Mouse (Mus musculus) kidney, embryonic 16.5 days (tissue): Measurements from ENCODE around the gene Arl15. TPM values are rescaled to one million over a fixed set of nuclear protein-coding genes. Genes with fewer than 3 reads are reported as not detected.

Experiments used
- ATAC-seq: fragments of 200-750 bp; cut with Nextera tagmentation; 2 replicates; pipeline ENCODE4 v1.8.0; 2017; ENCODE audit warnings: moderate TSS enrichment; ENCODE audit not compliant: low FRiP score, low TSS enrichment
- H3K27ac ChIP-seq: fragments of 300-500 bp; sonication (generic); 2 replicates; pipeline ENCODE4 v1.5.1; 2014; ENCODE audit warnings: low read length
- H3K27me3 ChIP-seq: fragments of 300-500 bp; sonication (generic); 2 replicates; pipeline ENCODE4 v1.6.1; 2014; ENCODE audit warnings: low read length, control low read depth, mixed read lengths; ENCODE audit not compliant: insufficient read depth
- H3K36me3 ChIP-seq: fragments of 300-500 bp; sonication (generic); 2 replicates; pipeline ENCODE4 v1.6.1; 2014; ENCODE audit warnings: low read length, control low read depth, mixed read lengths; ENCODE audit not compliant: insufficient read depth
- H3K4me1 ChIP-seq: fragments of 300-500 bp; sonication (generic); 2 replicates; pipeline ENCODE4 v1.6.1; 2014; ENCODE audit warnings: low read length, control low read depth, mixed read lengths; ENCODE audit not compliant: insufficient read depth
- H3K4me2 ChIP-seq: fragments of 300-500 bp; sonication (generic); replicated peaks from 2 replicates; pipeline ENCODE4 v1.6.1; 2014; ENCODE audit warnings: low read depth, low read length
- H3K4me3 ChIP-seq: fragments of 300-500 bp; sonication (generic); 2 replicates; pipeline ENCODE4 v1.5.1; 2014; ENCODE audit warnings: mild to moderate bottlenecking, low read length
- H3K9ac ChIP-seq: fragments of 300-500 bp; sonication (generic); replicated peaks from 2 replicates; pipeline ENCODE4 v1.6.1; 2014; ENCODE audit warnings: low read length
- H3K9me3 ChIP-seq: fragments of 300-500 bp; sonication (generic); 2 replicates; pipeline ENCODE4 v1.6.1; 2016; ENCODE audit warnings: low read length, control low read depth
- WGBS: fragments of 180-500 bp; shearing (Covaris S2); extraction: QIAGEN DNeasy Blood & Tissue Kit; methylation state at CpG from one replicate; pipeline ENCODE4 v1.1.7; 2014; 5-methylcytosine and 5-hydroxymethylcytosine counted together
- polyA plus RNA-seq: library from polyadenylated mRNA; unstranded; fragments of >200 nt; fragmentation: Nextera tagmentation; extraction: Ambion mirVana; gene quantifications from 2 replicates; pipeline ENCODE4 v1.2.1, GENCODE M21; 2015

The Arl15 gene
- polyA plus RNA-seq, 1 experiment from 2014 or later = 12.5 TPM

- H3K4me2 ChIP-seq = no peak overlapping the region
- H3K27me3 ChIP-seq = no peaks in the 10 kb centered on the region
- H3K4me1 ChIP-seq = peaks cover 14% of the 10 kb centered on the region
- no peaks in the 10 kb centered on the region for H3K36me3 ChIP-seq
- no peak overlapping the region for H3K4me3 ChIP-seq
- 66% methylated on average over 7 of the region's 7 CpGs for WGBS
- no peaks in the 10 kb centered on the region for H3K9me3 ChIP-seq
- no peak overlapping the region for H3K9ac ChIP-seq
- ATAC-seq = no peak
- H3K27ac ChIP-seq = no peak overlapping the region
Observed at GRCm38 (mm10) chr13:113864278-113864677, 70.0 kb downstream of the Arl15 start.

- Histone ChIP-seq H3K36me3 (no peaks in the 10 kb centered on the region), H3K27ac (no peak overlapping the region), H3K4me2 (no peak overlapping the region), H3K4me3 (no peak overlapping the region), H3K4me1 (peaks cover 13% of the 10 kb centered on the region), H3K9ac (no peak overlapping the region), H3K9me3 (no peaks in the 10 kb centered on the region), H3K27me3 (no peaks in the 10 kb centered on the region)
- WGBS = 64% methylated on average over 1 of the region's 1 CpGs
- peak; percentile 35; the same call in 1 of the 2 replicates for ATAC-seq
Observed at GRCm38 (mm10) chr13:113864893-113865292, 70.6 kb downstream of the Arl15 start.

DNA sequence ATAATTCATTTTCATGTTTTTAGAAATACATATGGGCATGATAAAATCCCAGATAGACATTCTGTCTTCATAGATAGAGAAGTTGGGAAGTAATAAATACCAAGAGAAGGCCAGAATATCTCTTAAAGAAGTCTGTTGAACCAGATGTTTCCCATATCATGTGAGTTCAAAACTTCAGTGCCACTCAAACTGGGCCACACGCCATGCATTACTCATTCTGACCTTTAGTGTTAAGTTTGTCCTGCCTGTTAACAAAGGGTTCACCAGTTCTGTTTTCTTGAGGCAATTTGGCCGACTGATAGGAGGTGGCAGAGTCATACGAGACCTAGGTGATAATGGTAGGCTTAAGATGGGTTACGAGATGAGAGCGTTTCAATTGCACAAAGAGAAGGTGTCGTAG lies 71.1 kb downstream of the Arl15 start:
- 47% methylated on average over 6 of the region's 6 CpGs for WGBS
- ATAC-seq = no peak
- Histone ChIP-seq H3K27ac (no peak overlapping the region), H3K9ac (0 out of 2 replicates have a peak overlapping the region, but pooled peaks have one; percentile 7), H3K4me2 (no peak overlapping the region), H3K27me3 (no peaks in the 10 kb centered on the region), H3K36me3 (no peaks in the 10 kb centered on the region), H3K9me3 (no peaks in the 10 kb centered on the region), H3K4me3 (no peak overlapping the region), H3K4me1 (peaks cover 14% of the 10 kb centered on the region)

DNA sequence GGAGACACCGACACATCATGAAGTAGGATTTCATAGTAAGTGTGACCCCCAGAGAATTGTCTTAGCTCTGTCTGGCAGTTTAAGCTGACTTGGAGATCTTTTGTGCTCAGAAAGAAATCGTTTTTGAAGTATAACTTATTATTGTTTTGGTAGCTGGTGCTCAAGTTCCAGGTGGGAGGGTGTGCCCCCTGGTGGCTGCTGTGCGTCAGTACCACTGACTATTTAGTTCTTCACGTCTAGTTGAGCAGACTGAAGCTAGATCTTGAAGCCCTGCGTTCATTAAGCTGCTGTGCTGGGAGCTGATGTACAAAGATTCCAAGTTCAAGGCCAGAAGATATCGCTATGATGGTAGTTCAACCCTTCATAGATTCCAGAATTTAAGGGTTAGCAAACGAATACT lies 71.5 kb downstream of the Arl15 start:
- H3K4me3 ChIP-seq = no peak overlapping the region
- no peak overlapping the region for H3K27ac ChIP-seq
- H3K36me3 ChIP-seq = no peaks in the 10 kb centered on the region
- 0 out of 2 replicates have a peak overlapping the region, but pooled peaks have one; percentile 7 for H3K9ac ChIP-seq
- no peaks in the 10 kb centered on the region for H3K27me3 ChIP-seq
- no peaks in the 10 kb centered on the region for H3K9me3 ChIP-seq
- no peak for ATAC-seq
- WGBS = 29% methylated on average over 7 of the region's 7 CpGs
- H3K4me1 ChIP-seq = peaks cover 11% of the 10 kb centered on the region
- no peak overlapping the region for H3K4me2 ChIP-seq

DNA sequence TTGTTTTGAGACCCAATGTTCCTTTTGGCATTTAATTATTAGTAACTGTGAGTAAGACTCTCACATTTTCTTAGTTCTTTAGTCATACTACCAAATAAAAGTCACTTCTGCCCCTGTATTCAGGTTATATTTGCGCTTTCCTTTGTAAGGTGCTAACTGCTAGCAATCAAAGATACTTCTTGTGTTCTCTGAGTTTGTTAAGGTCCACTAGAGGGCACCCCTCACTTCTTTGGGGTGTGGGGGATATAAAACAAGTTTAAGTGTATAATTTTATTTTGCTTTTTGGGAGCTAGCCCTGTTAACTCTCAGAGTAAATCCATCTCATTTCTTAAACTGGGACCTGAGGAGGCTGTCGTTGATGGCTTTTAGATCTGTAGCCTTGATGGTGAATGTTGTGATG lies 73.4 kb downstream of the Arl15 start:
- H3K9me3 ChIP-seq = no peaks in the 10 kb centered on the region
- no peaks in the 10 kb centered on the region for H3K36me3 ChIP-seq
- no peak overlapping the region for H3K9ac ChIP-seq
- H3K4me2 ChIP-seq = no peak overlapping the region
- H3K4me1 ChIP-seq = peaks cover 17% of the 10 kb centered on the region; the same call in 1 of the 2 replicates
- H3K27me3 ChIP-seq = no peaks in the 10 kb centered on the region
- no peak for ATAC-seq
- no peak overlapping the region for H3K4me3 ChIP-seq
- no peak overlapping the region for H3K27ac ChIP-seq
- WGBS = 91% methylated on average over 2 of the region's 2 CpGs

DNA sequence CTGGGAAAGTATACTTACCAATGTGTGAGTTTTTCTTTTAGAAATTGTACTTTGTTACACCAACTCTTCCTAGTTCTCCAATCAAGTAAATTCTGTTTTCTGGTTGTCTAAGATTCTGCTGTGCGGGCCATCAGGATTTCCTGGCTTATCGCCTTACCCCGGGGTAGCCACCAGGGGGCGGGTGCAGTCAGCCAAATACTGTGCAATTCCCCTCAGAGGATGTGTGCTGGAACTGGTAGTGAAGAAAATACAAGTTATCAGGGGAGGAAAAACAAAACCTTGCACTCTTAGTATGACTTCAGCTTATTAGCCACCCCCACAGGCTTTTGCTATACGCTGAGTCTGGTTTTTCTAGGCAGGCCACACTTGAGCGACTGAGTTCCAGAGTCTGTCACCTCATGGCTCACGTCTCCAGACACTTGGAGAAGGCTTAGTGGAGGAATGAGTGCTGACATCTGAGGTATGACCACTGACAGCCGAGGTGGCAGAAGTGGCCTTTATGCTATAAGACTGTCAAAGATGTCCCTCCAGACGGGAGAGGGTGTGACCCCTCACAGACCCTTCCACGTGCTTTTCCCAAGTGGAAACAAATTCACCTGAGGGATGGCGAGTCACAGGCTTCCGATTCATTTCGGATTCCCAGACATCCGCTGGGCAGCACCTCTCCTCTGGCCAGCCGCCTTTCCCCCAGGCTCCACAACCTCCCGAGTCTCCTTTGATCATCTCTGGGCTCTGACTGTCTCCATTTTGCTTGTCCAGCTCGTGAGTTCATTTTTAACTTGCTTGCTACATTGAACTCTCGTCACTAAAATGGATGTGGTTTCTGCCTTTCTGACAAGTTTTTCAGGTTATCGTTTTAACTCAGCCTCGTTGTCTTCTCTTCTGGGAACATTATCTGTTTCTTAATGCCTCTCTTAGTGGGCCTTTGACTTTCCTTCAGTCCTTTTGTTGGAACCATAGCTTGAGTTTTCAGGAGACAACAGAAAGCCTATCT lies 75.2 kb downstream of the Arl15 start:
- H3K27me3 ChIP-seq = no peaks in the 10 kb centered on the region
- peak; percentile 15; the same call in 1 of the 2 replicates for ATAC-seq
- H3K9me3 ChIP-seq = 0 out of 2 replicates have a peak, but pooled peaks cover 3% of the 10 kb centered on the region
- H3K4me1 ChIP-seq = peaks cover 15% of the 10 kb centered on the region; the same call in 1 of the 2 replicates
- no peaks in the 10 kb centered on the region for H3K36me3 ChIP-seq
- H3K27ac ChIP-seq = no peak overlapping the region
- WGBS = 57% methylated on average over 20 of the region's 20 CpGs
- no peak overlapping the region for H3K9ac ChIP-seq
- H3K4me2 ChIP-seq = no peak overlapping the region
- no peak overlapping the region for H3K4me3 ChIP-seq

DNA sequence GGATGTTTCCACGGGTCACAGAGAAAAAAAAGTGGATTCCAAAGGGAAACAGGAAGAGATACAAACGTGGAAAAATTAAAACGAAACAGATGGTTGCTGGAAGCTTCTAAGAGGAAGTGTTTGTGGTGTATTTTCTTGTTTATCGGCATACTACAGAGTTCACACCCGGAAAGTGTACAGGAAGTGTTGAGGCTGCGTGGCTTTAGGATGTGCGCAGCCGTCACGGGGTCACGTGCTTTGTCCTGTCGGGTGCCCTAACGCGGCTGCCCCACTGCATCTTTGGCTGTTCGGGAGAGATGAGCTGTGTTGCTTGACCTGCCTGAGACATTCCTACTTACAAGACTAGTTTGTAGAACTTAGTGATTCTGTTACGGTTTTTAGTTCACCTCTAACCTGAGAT lies 76.1 kb downstream of the Arl15 start:
- Histone ChIP-seq H3K9ac (no peak overlapping the region), H3K27me3 (no peaks in the 10 kb centered on the region), H3K36me3 (no peaks in the 10 kb centered on the region), H3K4me3 (no peak overlapping the region), H3K27ac (no peak overlapping the region), H3K4me1 (peaks cover 18% of the 10 kb centered on the region; the same call in 1 of the 2 replicates), H3K4me2 (0 out of 2 replicates have a peak overlapping the region, but pooled peaks have one; percentile 3), H3K9me3 (0 out of 2 replicates have a peak, but pooled peaks cover 3% of the 10 kb centered on the region)
- 74% methylated on average over 15 of the region's 15 CpGs for WGBS
- no peak for ATAC-seq

DNA sequence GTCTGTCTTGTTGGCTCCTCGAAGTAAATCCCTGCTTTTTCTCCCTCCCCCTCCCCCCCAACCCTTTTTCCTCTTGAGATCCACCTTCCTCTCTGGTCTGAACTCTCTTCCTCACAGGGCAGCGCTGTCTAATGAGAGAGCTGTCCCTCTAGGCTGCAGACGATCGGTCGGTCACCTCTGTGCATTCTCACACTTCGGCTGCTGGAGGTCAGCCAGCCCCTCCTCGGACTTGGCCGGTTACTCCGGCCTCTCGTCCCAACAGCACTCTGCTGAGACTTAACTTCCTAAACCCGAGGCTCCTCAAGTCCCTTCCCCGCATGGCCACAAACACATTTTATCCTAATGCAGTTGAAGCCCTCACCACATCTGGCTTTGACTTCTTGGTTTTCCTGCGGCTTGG lies 77.5 kb downstream of the Arl15 start:
- H3K4me3 ChIP-seq = no peak overlapping the region
- no peaks in the 10 kb centered on the region for H3K36me3 ChIP-seq
- no peak overlapping the region for H3K27ac ChIP-seq
- no peak overlapping the region for H3K4me2 ChIP-seq
- 64% methylated on average over 13 of the region's 13 CpGs for WGBS
- H3K9ac ChIP-seq = no peak overlapping the region
- no peaks in the 10 kb centered on the region for H3K27me3 ChIP-seq
- 0 out of 2 replicates have a peak, but pooled peaks cover 3% of the 10 kb centered on the region for H3K9me3 ChIP-seq
- no peak for ATAC-seq
- peaks cover 21% of the 10 kb centered on the region; the same call in 1 of the 2 replicates for H3K4me1 ChIP-seq

DNA sequence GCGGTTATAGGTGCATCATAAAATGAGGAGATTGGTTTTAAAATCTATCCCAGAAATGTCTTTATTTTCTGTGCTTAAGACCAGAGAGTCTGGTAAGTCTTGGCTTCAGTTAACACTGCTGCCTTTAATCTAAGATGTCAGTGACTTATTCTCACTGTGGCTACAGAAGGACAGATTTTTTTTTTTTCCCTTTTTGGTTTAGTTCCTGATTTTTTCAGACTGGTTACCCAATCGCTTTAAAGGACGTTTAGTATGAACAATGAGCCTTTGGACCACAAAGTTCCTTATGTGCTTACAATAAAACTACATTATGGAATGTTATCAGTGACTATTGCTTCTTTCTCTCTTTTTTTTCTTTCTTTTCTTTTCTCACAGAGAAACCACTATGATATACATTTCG lies 81.4 kb downstream of the Arl15 start:
- H3K4me3 ChIP-seq = no peak overlapping the region
- H3K9me3 ChIP-seq = 0 out of 2 replicates have a peak, but pooled peaks cover 3% of the 10 kb centered on the region
- WGBS = 66% methylated on average over 4 of the region's 4 CpGs
- no peak overlapping the region for H3K27ac ChIP-seq
- H3K4me2 ChIP-seq = no peak overlapping the region
- no peaks in the 10 kb centered on the region for H3K27me3 ChIP-seq
- no peak overlapping the region for H3K9ac ChIP-seq
- H3K36me3 ChIP-seq = no peaks in the 10 kb centered on the region
- H3K4me1 ChIP-seq = peaks cover 35% of the 10 kb centered on the region
- ATAC-seq = no peak

DNA sequence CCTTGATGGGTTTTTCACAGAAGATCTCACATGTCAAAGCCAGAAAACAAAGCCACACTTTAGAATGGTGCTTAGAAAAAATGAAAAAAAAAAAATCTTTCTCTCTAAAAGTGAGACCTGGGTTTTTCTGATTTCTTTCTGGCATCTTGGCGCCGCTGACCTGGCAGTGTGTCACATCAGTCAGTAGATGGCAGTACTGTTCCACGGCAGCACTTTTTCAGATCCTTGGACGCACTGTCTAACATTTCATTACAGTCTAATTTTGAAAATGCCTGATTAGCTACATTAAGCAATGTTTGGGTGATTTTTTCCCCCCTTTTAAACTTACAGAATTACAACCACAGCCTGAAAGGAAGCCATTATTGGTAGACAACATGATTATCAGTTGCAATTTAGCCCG lies 83.1 kb downstream of the Arl15 start:
- H3K9ac ChIP-seq = no peak overlapping the region
- 0 out of 2 replicates have a peak, but pooled peaks cover 3% of the 10 kb centered on the region for H3K9me3 ChIP-seq
- no peak for ATAC-seq
- no peaks in the 10 kb centered on the region for H3K27me3 ChIP-seq
- no peak overlapping the region for H3K4me3 ChIP-seq
- H3K36me3 ChIP-seq = no peaks in the 10 kb centered on the region
- no peak overlapping the region for H3K27ac ChIP-seq
- H3K4me1 ChIP-seq = peaks cover 43% of the 10 kb centered on the region
- H3K4me2 ChIP-seq = no peak overlapping the region
- 12% methylated on average over 5 of the region's 5 CpGs for WGBS
